Mouse (Mus musculus) E14TG2a.4 (cell line): ENCODE measurements at regions not wholly inside any gene's neighbourhood (a gene's known extent, or its start where the extent isn't known, plus 50 kb on each side); places are given as distances from the start of the nearest gene placed in this dataset.
"Not testable (repeated sequence)": the region's sequence is repeated elsewhere in the genome, so short reads cannot be mapped to it uniquely, and the experiment has no call there.

Experiments
- CTCF ChIP-seq: conservative IDR thresholded peaks from 2 replicates; pipeline ENCODE4 v1.5.1; 2014; ENCODE audit warnings: low read length
- NANOG ChIP-seq: IDR thresholded peaks from 2 replicates; pipeline ENCODE4 v1.6.1; 2014; ENCODE audit warnings: borderline replicate concordance, low read length, mixed read lengths

GRCm38 (mm10) chr13:5955121-5955520, 93.8 kb downstream of the Klf6 start:
- TF ChIP-seq CTCF, NANOG: not testable (repeated sequence)
